Mouse (Mus musculus) c-Kit-negative CD71-positive TER-119-positive erythroid progenitor cells, embryonic 14.5 days (primary cell): ENCODE results near the gene Slc45a3.

Source experiments
- DNase-seq: peaks from one replicate; pipeline ENCODE4 v3.0.0-alpha.2; 2013; ENCODE audit warnings: low read depth, low spot score

Slc45a3 gene

GRCm38 (mm10) chr1:131993169-131994040 lies 30.6 kb downstream of the Slc45a3 start:
- no peak for DNase-seq

GRCm38 (mm10) chr1:131995062-131995461 lies 32.3 kb downstream of the Slc45a3 start:
- DNase-seq: no peak

- no peak for DNase-seq
These were observed 37.7 kb downstream of the Slc45a3 start for GRCm38 (mm10) chr1:132000506-132000905.

- DNase-seq: no peak
These were observed 39.1 kb downstream of the Slc45a3 start for GRCm38 (mm10) chr1:132001880-132002330.

- no peak for DNase-seq
These were observed 40.3 kb downstream of the Slc45a3 start for GRCm38 (mm10) chr1:132003111-132003510.

- DNase-seq: no peak
These were observed 41.0 kb downstream of the Slc45a3 start for GRCm38 (mm10) chr1:132003817-132004216.

GRCm38 (mm10) chr1:132004574-132005180 lies 41.9 kb downstream of the Slc45a3 start:
- DNase-seq: no peak

GRCm38 (mm10) chr1:132005466-132005865 lies 42.7 kb downstream of the Slc45a3 start:
- DNase-seq: no peak

- DNase-seq: no peak
These were observed 43.3 kb downstream of the Slc45a3 start for GRCm38 (mm10) chr1:132006046-132006445.

GRCm38 (mm10) chr1:132006721-132007120 lies 44.0 kb downstream of the Slc45a3 start:
- DNase-seq: no peak

GRCm38 (mm10) chr1:132007282-132007815 lies 44.6 kb downstream of the Slc45a3 start, which contains the start of gene Elk4:
Gene Elk4, plus strand, starts transcription at chr1:132007607.
- DNase-seq: peak; percentile 71

- DNase-seq: peak; percentile 77
These were observed 45.4 kb downstream of the Slc45a3 start for GRCm38 (mm10) chr1:132007828-132008827.

- no peak for DNase-seq
These were observed 46.3 kb downstream of the Slc45a3 start for GRCm38 (mm10) chr1:132008881-132009644.

- no peak for DNase-seq
These were observed 48.1 kb downstream of the Slc45a3 start for GRCm38 (mm10) chr1:132010632-132011501.

- no peak for DNase-seq
These were observed 49.0 kb downstream of the Slc45a3 start for GRCm38 (mm10) chr1:132011785-132012184.

GRCm38 (mm10) chr1:132012861-132013260 lies 50.1 kb downstream of the Slc45a3 start:
- DNase-seq: no peak

GRCm38 (mm10) chr1:132014800-132015199 lies 52.0 kb downstream of the Slc45a3 start:
- no peak for DNase-seq

- DNase-seq: no peak
These were observed 53.9 kb downstream of the Slc45a3 start for GRCm38 (mm10) chr1:132016691-132017090.

GRCm38 (mm10) chr1:132019876-132020275 lies 57.1 kb downstream of the Slc45a3 start:
- DNase-seq: no peak
